Mouse (Mus musculus) testis, adult 2 months (tissue): ENCODE measurements around the gene Pon2.

Experiments used
- CTCF ChIP-seq: fragments of 200-500 bp; IDR thresholded peaks from 2 replicates; pipeline ENCODE4 v1.5.1; 2012; ENCODE audit warnings: low read depth, mild to moderate bottlenecking, inconsistent platforms, low read length, moderate library complexity; ENCODE audit not compliant: control insufficient read depth, insufficient read depth, insufficient replicate concordance
- POLR2A ChIP-seq: fragments of 200-500 bp; IDR thresholded peaks from 2 replicates; pipeline ENCODE4 v1.6.1; 2012; ENCODE audit warnings: low read depth, mild to moderate bottlenecking, inconsistent platforms, low read length, moderate library complexity; ENCODE audit not compliant: control insufficient read depth

DNA sequence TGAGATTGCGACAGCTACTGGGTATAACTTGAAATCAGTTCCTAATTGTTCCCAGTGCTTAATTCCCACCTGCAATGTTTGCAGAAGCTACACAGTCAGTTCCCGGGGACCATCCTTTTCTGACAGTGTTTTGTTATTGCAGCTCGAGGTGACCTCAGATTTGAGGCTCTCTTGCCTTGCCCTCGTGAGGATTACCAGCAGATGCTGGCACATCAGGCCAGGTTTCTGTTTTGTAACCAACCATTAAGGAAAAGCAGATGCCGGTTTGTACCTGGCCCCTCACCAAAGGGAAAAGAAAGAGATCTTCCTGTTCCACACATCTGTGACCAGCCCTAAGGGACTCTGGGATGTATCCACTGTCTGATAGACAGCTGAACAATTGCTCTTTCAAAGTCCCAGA is 1.3 kb upstream of the Pon2 start:
- TF ChIP-seq POLR2A (no peak), CTCF (no peak)
